Mouse (Mus musculus) hindbrain, embryonic 11.5 days (tissue): ENCODE measurements around the gene Moap1. TPM values are rescaled to one million over a fixed set of nuclear protein-coding genes. Genes with fewer than 3 reads are reported as not detected.

Source experiments
- ATAC-seq: fragments of 200-750 bp; cut with Nextera tagmentation; 2 replicates; pipeline ENCODE4 v1.8.0; 2017; ENCODE audit warnings: mild to moderate bottlenecking, moderate TSS enrichment, moderate library complexity; ENCODE audit not compliant: low FRiP score
- DNase-seq: peaks from one replicate; pipeline ENCODE4 v3.0.0-alpha.2; 2015; ENCODE audit warnings: low spot score
- H3K27ac ChIP-seq: fragments of 300-500 bp; sonication (generic); 2 replicates; pipeline ENCODE4 v1.5.1; 2014; ENCODE audit warnings: mild to moderate bottlenecking, low read depth, low read length
- H3K27me3 ChIP-seq: fragments of 300-500 bp; sonication (generic); 2 replicates; pipeline ENCODE4 v1.6.1; 2014; ENCODE audit warnings: mild to moderate bottlenecking, low read length, moderate library complexity, mixed read lengths; ENCODE audit not compliant: control insufficient read depth, insufficient read depth
- H3K36me3 ChIP-seq: fragments of 300-500 bp; sonication (generic); 2 replicates; pipeline ENCODE4 v1.6.1; 2014; ENCODE audit warnings: mild to moderate bottlenecking, low read length, moderate library complexity, mixed read lengths; ENCODE audit not compliant: control insufficient read depth, insufficient read depth
- H3K4me1 ChIP-seq: fragments of 300-500 bp; sonication (generic); replicated peaks from 2 replicates; pipeline ENCODE4 v1.6.1; 2014; ENCODE audit warnings: low read length, mixed read lengths; ENCODE audit not compliant: control insufficient read depth, insufficient read depth
- H3K4me2 ChIP-seq: fragments of 300-500 bp; sonication (generic); replicated peaks from 2 replicates; pipeline ENCODE4 v1.6.1; 2014; ENCODE audit warnings: mild to moderate bottlenecking, low read depth, low read length
- H3K4me3 ChIP-seq: fragments of 300-500 bp; sonication (generic); 2 replicates; pipeline ENCODE4 v1.5.1; 2014; ENCODE audit warnings: low read depth, low read length
- H3K9ac ChIP-seq: fragments of 300-500 bp; sonication (generic); 2 replicates; pipeline ENCODE4 v1.6.1; 2014; ENCODE audit warnings: low read depth, low read length
- H3K9me3 ChIP-seq: fragments of 300-500 bp; sonication (generic); 2 replicates; pipeline ENCODE4 v1.6.1; 2016; ENCODE audit warnings: low read length; ENCODE audit not compliant: control insufficient read depth
- WGBS: fragments of 180-500 bp; shearing (Covaris S2); extraction: QIAGEN DNeasy Blood & Tissue Kit; methylation state at CpG from one replicate; pipeline ENCODE4 v1.1.7; 2014; 5-methylcytosine and 5-hydroxymethylcytosine counted together
- polyA plus RNA-seq: library from polyadenylated mRNA; unstranded; fragments of >200 nt; fragmentation: Nextera tagmentation; extraction: Ambion mirVana; gene quantifications from 2 replicates; pipeline ENCODE4 v1.2.1, GENCODE M21; 2014

Moap1 gene
- polyA plus RNA-seq, 1 experiment from 2014 or later: 35.7 TPM

- 2% methylated on average over 46 of the region's 46 CpGs for WGBS
- no peak for DNase-seq
- H3K4me3 ChIP-seq: peak overlapping the region; percentile 61
- peak; percentile 87 for ATAC-seq
- peak overlapping the region; percentile 85 for H3K9ac ChIP-seq
- peak overlapping the region; percentile 74 for H3K27ac ChIP-seq
- no peaks in the 10 kb centered on the region for H3K27me3 ChIP-seq
- H3K9me3 ChIP-seq: no peaks in the 10 kb centered on the region
- no peaks in the 10 kb centered on the region for H3K36me3 ChIP-seq
- H3K4me1 ChIP-seq: peaks cover 6% of the 10 kb centered on the region
- peak overlapping the region; percentile 85 for H3K4me2 ChIP-seq
Measured at GRCm38 (mm10) chr12:102757055-102757688, 13.7 kb upstream of the Moap1 start.

- peak overlapping the region; percentile 85; the same call in 1 of the 2 replicates for H3K4me2 ChIP-seq
- H3K9me3 ChIP-seq: no peaks in the 10 kb centered on the region
- DNase-seq (peak; percentile 41), ATAC-seq (no peak)
- WGBS: 90% methylated on average over 7 of the region's 7 CpGs
- H3K9ac ChIP-seq: no peak overlapping the region
- H3K4me3 ChIP-seq: peak overlapping the region; percentile 61
- H3K4me1 ChIP-seq: peaks cover 6% of the 10 kb centered on the region
- H3K27me3 ChIP-seq: no peaks in the 10 kb centered on the region
- H3K27ac ChIP-seq: no peak overlapping the region
- H3K36me3 ChIP-seq: no peaks in the 10 kb centered on the region
Measured at GRCm38 (mm10) chr12:102756304-102756703, 12.8 kb upstream of the Moap1 start.

- ATAC-seq (no peak), DNase-seq (no peak)
- Histone ChIP-seq H3K9ac (no peak overlapping the region), H3K4me1 (0 out of 2 replicates have a peak, but pooled peaks cover 2% of the 10 kb centered on the region), H3K4me2 (no peak overlapping the region), H3K4me3 (no peak overlapping the region), H3K36me3 (no peaks in the 10 kb centered on the region), H3K27me3 (no peaks in the 10 kb centered on the region), H3K27ac (no peak overlapping the region), H3K9me3 (no peaks in the 10 kb centered on the region)
- WGBS: 86% methylated on average over 3 of the region's 3 CpGs
Measured at GRCm38 (mm10) chr12:102748256-102748655, 4.8 kb upstream of the Moap1 start.

GRCm38 (mm10) chr12:102744839-102745238 lies 1.4 kb upstream of the Moap1 start:
- peak overlapping the region; percentile 80; the same call in 1 of the 2 replicates for H3K4me2 ChIP-seq
- H3K4me1 ChIP-seq: peaks cover 6% of the 10 kb centered on the region; the same call in 1 of the 2 replicates
- no peak overlapping the region for H3K27ac ChIP-seq
- no peaks in the 10 kb centered on the region for H3K27me3 ChIP-seq
- H3K9me3 ChIP-seq: no peaks in the 10 kb centered on the region
- ATAC-seq: no peak
- no peak for DNase-seq
- no peak overlapping the region for H3K9ac ChIP-seq
- 71% methylated on average over 6 of the region's 6 CpGs for WGBS
- 0 out of 2 replicates have a peak overlapping the region, but pooled peaks have one; percentile 1 for H3K4me3 ChIP-seq
- no peaks in the 10 kb centered on the region for H3K36me3 ChIP-seq

DNA sequence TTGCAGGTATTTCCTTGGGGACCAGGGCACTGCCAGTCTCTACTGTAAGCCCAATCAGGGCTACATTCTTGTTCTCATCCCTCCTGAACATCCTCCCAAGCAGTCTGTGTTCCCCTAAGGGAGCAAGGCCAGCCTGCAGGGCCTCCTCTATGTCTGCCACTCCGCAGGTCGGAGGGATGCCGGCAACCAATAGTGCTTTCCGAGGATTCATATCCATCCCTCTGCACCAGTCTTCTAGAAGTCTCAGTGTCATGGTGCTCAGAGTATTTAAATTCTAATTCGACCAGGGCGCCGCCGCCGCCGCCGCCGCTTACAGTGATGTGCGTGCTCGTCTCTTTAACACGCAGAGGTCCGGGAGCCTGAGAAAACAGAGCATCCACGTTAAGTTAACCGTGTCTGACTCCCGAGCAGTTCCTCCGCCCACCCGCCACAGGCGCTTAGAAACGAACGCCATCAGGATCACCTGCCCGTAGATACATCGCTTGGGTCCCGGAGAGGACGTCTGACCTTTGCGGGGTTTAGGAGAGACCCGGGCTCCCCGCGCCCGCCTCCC lies 349 bp downstream of the Moap1 start:
- DNase-seq (no peak), ATAC-seq (peak; percentile 49; the same call in 1 of the 2 replicates)
- H3K27me3 ChIP-seq: no peaks in the 10 kb centered on the region
- H3K27ac ChIP-seq: peak overlapping the region; percentile 89
- peak overlapping the region; percentile 80 for H3K4me2 ChIP-seq
- peak overlapping the region; percentile 84 for H3K9ac ChIP-seq
- peak overlapping the region; percentile 86 for H3K4me3 ChIP-seq
- WGBS: under 1% methylated on average over 32 of the region's 33 CpGs
- H3K36me3 ChIP-seq: no peaks in the 10 kb centered on the region
- peaks cover 6% of the 10 kb centered on the region; the same call in 1 of the 2 replicates for H3K4me1 ChIP-seq
- no peaks in the 10 kb centered on the region for H3K9me3 ChIP-seq

- no peak for DNase-seq
- H3K27me3 ChIP-seq: no peaks in the 10 kb centered on the region
- no peaks in the 10 kb centered on the region for H3K9me3 ChIP-seq
- no peak overlapping the region for H3K4me3 ChIP-seq
- H3K9ac ChIP-seq: no peak overlapping the region
- no peaks in the 10 kb centered on the region for H3K36me3 ChIP-seq
- no peak overlapping the region for H3K27ac ChIP-seq
- H3K4me1 ChIP-seq: peaks cover 6% of the 10 kb centered on the region; the same call in 1 of the 2 replicates
- no peak overlapping the region for H3K4me2 ChIP-seq
- ATAC-seq: no peak
- WGBS: 92% methylated on average over 7 of the region's 7 CpGs
Measured at GRCm38 (mm10) chr12:102742056-102742455, 1.4 kb downstream of the Moap1 start.

DNA sequence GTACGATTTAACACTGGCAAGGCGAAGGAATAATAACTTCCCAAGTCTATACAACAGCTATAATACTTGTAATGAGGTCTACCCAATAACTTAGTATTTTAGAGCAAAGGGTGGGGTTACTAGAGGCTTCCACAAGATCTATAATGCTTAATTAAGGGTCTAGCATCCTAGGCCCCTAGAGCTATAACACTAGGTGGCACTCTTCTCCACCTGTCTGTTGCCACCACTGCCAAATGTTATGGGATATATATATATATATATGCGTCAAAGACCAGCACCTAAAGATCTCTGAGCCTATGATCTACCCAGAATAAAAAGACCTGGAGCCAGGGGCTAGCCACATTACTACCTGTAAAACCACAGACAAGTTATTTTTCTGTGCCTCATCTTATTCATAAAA lies 3.2 kb downstream of the Moap1 start:
- no peak overlapping the region for H3K4me2 ChIP-seq
- H3K4me3 ChIP-seq: no peak overlapping the region
- H3K27ac ChIP-seq: no peak overlapping the region
- no peak overlapping the region for H3K9ac ChIP-seq
- no peak for DNase-seq
- WGBS: 71% methylated on average over 3 of the region's 3 CpGs
- H3K4me1 ChIP-seq: peaks cover 6% of the 10 kb centered on the region; the same call in 1 of the 2 replicates
- no peak for ATAC-seq
- no peaks in the 10 kb centered on the region for H3K9me3 ChIP-seq
- H3K27me3 ChIP-seq: no peaks in the 10 kb centered on the region
- H3K36me3 ChIP-seq: no peaks in the 10 kb centered on the region

GRCm38 (mm10) chr12:102739096-102739495 lies 4.4 kb downstream of the Moap1 start:
- Histone ChIP-seq H3K9ac (no peak overlapping the region), H3K4me1 (peaks cover 4% of the 10 kb centered on the region; the same call in 1 of the 2 replicates), H3K4me3 (no peak overlapping the region), H3K27ac (no peak overlapping the region), H3K9me3 (no peaks in the 10 kb centered on the region), H3K36me3 (no peaks in the 10 kb centered on the region), H3K27me3 (no peaks in the 10 kb centered on the region), H3K4me2 (no peak overlapping the region)
- DNase-seq (no peak), ATAC-seq (no peak)
- 83% methylated on average over 5 of the region's 5 CpGs for WGBS

GRCm38 (mm10) chr12:102733381-102733780 lies 10.1 kb downstream of the Moap1 start:
- no peak for ATAC-seq
- no peak overlapping the region for H3K27ac ChIP-seq
- no peak overlapping the region for H3K4me2 ChIP-seq
- no peak overlapping the region for H3K9ac ChIP-seq
- no peaks in the 10 kb centered on the region for H3K36me3 ChIP-seq
- H3K4me1 ChIP-seq: peaks cover 7% of the 10 kb centered on the region; the same call in 1 of the 2 replicates
- peak; percentile 78 for DNase-seq
- H3K4me3 ChIP-seq: no peak overlapping the region
- no peaks in the 10 kb centered on the region for H3K9me3 ChIP-seq
- 14% methylated on average over 4 of the region's 5 CpGs for WGBS
- H3K27me3 ChIP-seq: no peaks in the 10 kb centered on the region
